Mouse (Mus musculus) embryonic facial prominence, embryonic 10.5 days (tissue): ENCODE measurements at regions not wholly inside any gene's neighbourhood (a gene's known extent, or its start where the extent isn't known, plus 50 kb on each side); places are given as distances from the start of the nearest gene placed in this dataset.

Source experiments
- DNase-seq: peaks from one replicate; pipeline ENCODE4 v3.0.0-alpha.2; 2017; ENCODE audit warnings: low spot score
- H3K27ac ChIP-seq: fragments of 300-500 bp; sonication (generic); replicated peaks from 2 replicates; pipeline ENCODE4 v1.5.1; 2016; ENCODE audit warnings: mild to moderate bottlenecking
- H3K27me3 ChIP-seq: fragments of 300-500 bp; sonication (generic); replicated peaks from 2 replicates; pipeline ENCODE4 v1.6.1; 2016; ENCODE audit warnings: low read depth, mild to moderate bottlenecking; ENCODE audit not compliant: poor library complexity, severe bottlenecking
- H3K36me3 ChIP-seq: fragments of 300-500 bp; sonication (generic); replicated peaks from 2 replicates; pipeline ENCODE4 v1.6.1; 2016; ENCODE audit warnings: mild to moderate bottlenecking, moderate library complexity
- H3K4me1 ChIP-seq: fragments of 300-500 bp; sonication (generic); 2 replicates; pipeline ENCODE4 v1.6.1; 2016
- H3K4me3 ChIP-seq: fragments of 300-500 bp; sonication (generic); 2 replicates; pipeline ENCODE4 v1.5.1; 2016; ENCODE audit warnings: mild to moderate bottlenecking, moderate library complexity
- H3K9me3 ChIP-seq: fragments of 300-500 bp; sonication (generic); 2 replicates; pipeline ENCODE4 v1.6.1; 2016; ENCODE audit warnings: mild to moderate bottlenecking
- WGBS: fragments of 180-500 bp; shearing (Covaris S2); methylation state at CpG from one replicate; pipeline ENCODE4 v1.1.7; 2016; 5-methylcytosine and 5-hydroxymethylcytosine counted together

DNA sequence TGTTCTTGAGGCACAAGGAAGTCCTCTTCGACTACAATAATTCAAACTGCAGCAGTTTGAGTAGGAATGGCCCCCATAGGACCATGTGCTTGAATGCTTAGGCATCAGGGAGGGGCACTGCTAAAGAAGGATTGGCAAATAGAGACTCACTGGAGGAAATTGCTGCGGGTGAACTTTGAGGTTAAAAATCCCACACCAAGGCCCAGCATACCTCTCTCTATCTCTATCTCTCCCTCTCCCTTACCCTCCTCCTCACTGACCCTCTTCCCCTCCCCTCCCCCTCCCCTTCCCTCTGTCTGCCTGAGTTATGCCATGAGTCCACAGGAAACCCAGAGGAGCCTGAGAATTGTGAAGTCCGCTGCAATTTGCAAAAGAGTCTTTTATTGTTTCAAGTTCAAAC, 180.8 kb upstream of the Ipo5 start:
- Histone ChIP-seq H3K27me3 (no peaks in the 10 kb centered on the region), H3K36me3 (no peaks in the 10 kb centered on the region), H3K27ac (no peak overlapping the region), H3K4me3 (no peak overlapping the region), H3K4me1 (peaks cover 22% of the 10 kb centered on the region), H3K9me3 (no peaks in the 10 kb centered on the region)
- WGBS, result 44% methylated on average over 3 of the region's 3 CpGs
- no peak for DNase-seq

DNA sequence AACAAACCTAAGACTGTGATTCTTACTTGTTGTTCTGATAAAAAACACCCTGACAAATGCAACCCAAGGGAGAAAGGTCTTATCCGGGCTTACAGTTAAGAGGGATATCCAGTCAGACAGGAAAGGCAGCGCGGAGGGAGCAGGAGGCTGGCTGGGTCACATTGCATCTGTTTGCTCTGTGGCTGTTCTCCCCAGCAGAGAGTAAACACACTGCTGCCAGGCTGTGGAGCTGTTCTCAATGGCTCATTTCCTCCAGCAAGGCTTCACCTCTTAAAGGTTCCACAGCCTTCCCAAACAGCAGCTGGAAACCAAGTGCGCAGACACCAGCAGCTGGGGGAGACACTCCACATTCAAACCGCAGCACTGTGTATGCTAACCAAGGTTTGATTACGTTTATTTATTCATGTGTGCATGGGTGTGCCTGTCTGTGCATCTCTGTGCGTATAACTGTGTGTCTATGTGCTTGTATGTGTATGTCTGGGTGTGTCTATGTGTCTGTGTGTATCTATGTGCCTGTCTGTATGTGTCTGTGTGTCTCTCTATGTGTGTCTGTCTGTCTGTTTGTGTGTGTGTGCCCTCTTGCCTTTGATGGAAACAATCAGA, 179.2 kb upstream of the Ipo5 start:
- H3K27me3 ChIP-seq, result no peaks in the 10 kb centered on the region
- WGBS, result 58% methylated on average over 7 of the region's 7 CpGs
- DNase-seq, result peak; percentile 15
- H3K4me1 ChIP-seq, result peaks cover 22% of the 10 kb centered on the region
- H3K36me3 ChIP-seq, result no peaks in the 10 kb centered on the region
- no peak overlapping the region for H3K4me3 ChIP-seq
- H3K27ac ChIP-seq, result 0 out of 2 replicates have a peak overlapping the region, but pooled peaks have one; percentile 35
- H3K9me3 ChIP-seq, result no peaks in the 10 kb centered on the region

DNA sequence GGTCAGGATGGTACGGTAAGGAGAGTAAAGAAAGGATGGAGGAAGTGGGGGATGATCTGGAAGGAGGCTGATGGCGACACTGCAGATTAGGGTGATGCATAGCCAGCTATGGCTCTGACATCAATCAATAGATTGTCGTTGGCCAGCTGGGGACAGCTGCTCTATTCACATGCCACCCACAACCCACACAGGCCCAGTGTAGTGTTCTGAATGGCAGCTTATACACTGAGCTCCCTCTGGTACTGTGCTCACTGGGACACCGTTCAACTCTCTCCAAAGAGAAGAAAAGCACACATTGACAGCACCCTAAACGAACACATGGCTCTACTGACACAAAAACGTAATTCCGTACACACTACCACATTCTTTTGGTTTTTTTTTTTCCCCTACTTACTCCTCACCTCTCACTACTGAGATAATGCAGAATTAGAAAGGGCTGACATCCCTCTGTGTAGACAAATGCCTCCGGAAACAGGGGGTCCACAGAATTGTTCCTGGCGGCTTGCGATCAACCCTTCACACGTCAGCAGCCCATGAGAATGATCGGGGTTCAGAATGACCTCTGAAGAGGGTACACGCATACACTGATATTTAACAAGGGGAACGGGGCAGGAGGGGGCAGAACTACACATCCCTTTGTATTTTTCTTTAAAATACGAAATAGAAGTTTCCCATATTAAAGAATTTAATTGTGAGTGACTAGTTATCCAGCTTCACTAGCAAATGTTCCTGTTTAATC, 178.5 kb upstream of the Ipo5 start:
- Histone ChIP-seq H3K27me3 (no peaks in the 10 kb centered on the region), H3K4me3 (no peak overlapping the region), H3K4me1 (peaks cover 22% of the 10 kb centered on the region), H3K36me3 (no peaks in the 10 kb centered on the region), H3K9me3 (no peaks in the 10 kb centered on the region), H3K27ac (no peak overlapping the region)
- 82% methylated on average over 15 of the region's 15 CpGs for WGBS
- DNase-seq, result no peak

DNA sequence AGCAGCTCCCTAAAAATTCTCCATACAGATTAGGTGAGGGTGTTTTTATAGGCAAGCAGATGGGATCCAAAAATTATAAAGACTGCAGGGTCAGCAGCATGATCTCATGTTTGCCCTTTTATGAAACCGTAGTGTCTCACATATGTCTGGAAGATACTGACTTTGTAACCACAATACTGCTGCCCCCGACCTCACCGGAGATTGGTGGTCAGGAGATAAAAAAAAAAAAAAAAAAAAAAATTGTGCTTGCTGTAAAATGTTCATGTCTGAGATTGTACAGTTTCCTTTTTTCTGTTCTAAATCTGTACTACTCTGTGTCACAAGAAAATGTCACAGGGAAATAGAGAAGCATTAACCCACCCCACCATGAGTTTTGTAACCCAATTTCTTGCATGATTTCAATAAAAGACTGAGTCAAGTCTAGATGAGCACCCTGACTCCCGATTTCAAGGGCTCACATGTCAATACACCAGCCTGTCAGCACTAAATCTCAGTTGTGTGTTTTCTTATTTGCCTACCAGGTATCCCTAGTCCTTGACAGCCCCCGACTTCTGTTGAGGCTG, 169.5 kb upstream of the Ipo5 start:
- DNase-seq, result no peak
- H3K27ac ChIP-seq, result no peak overlapping the region
- H3K36me3 ChIP-seq, result no peaks in the 10 kb centered on the region
- H3K9me3 ChIP-seq, result 0 out of 2 replicates have a peak, but pooled peaks cover 2% of the 10 kb centered on the region
- no peaks in the 10 kb centered on the region for H3K4me1 ChIP-seq
- WGBS, result 90% methylated on average over 5 of the region's 5 CpGs
- H3K4me3 ChIP-seq, result no peak overlapping the region
- H3K27me3 ChIP-seq, result no peaks in the 10 kb centered on the region

DNA sequence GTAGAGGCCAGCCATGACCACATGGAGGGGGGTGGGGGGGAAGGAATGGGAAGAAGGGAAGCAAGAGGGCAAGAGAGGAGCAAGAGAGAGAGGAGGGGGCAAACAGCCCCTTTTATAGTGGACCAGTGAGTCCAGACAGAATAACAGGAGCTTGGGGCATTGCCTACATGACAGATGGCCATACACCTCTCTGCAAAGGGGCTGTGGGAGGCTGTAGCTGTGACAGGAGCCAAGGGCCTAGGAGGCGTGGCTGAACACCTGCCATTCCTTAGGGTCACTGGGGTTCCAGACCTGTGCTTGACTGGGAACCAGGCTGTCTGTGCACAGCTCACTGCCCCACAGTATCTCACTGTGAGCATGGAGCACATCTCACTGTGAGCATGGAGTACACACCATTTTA, 157.0 kb upstream of the Ipo5 start:
- Histone ChIP-seq H3K27me3 (no peaks in the 10 kb centered on the region), H3K27ac (no peak overlapping the region), H3K9me3 (no peaks in the 10 kb centered on the region), H3K36me3 (no peaks in the 10 kb centered on the region), H3K4me1 (peaks cover 7% of the 10 kb centered on the region; the same call in 1 of the 2 replicates), H3K4me3 (no peak overlapping the region)
- no peak for DNase-seq
- 67% methylated on average over 1 of the region's 1 CpGs for WGBS

DNA sequence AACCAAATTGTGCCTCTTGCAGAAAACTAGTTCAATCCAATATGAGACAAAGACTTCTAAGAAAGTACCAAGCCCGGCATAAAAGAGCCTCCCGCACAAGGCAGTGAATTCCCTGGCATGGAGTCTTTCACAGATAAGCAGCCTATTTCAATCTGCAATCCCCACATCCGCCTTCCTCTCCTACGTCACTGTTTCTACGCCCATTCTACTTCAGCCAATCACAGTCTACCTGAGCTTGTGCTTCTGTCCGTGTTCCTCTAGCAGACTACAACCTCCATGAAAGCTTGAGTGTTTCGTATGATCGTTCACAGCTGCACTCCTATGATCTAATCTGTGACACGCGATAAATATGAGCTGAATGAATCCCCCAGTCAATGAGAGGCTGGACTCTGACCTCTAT, 155.6 kb upstream of the Ipo5 start:
- H3K4me1 ChIP-seq, result peaks cover 7% of the 10 kb centered on the region; the same call in 1 of the 2 replicates
- no peak overlapping the region for H3K4me3 ChIP-seq
- no peak overlapping the region for H3K27ac ChIP-seq
- no peaks in the 10 kb centered on the region for H3K36me3 ChIP-seq
- WGBS, result 84% methylated on average over 10 of the region's 10 CpGs
- H3K9me3 ChIP-seq, result no peaks in the 10 kb centered on the region
- H3K27me3 ChIP-seq, result no peaks in the 10 kb centered on the region
- no peak for DNase-seq

DNA sequence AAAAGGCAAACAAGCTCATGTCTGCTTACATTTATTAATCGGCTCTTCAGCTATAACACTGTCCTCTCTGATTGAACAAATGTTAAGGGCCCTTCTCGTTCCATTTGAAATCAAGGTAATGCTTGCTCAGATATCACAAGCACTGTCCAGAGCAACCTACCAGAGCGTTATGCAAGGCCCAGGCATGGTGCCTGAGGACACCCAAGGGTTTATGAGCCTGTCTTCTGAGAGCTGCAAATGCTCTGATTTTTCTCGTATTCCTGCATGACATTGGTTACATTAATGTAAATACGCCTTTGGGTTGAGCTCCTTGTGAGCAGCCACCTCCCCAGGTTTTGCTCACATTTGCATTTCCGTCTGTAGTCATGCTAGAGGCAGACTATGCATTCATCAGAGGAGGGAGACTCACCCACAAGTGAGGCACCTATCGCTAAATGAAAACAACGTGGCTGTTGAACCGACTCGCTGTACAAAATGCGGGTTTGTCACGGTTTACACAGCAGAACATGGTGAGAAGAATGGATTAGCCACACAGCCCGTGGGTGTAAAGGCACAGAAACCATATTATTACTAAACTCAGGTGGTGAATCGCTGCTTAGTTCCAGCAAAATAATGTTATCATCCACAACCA, 152.7 kb upstream of the Ipo5 start:
- DNase-seq, result no peak
- Histone ChIP-seq H3K27ac (no peak overlapping the region), H3K27me3 (no peaks in the 10 kb centered on the region)

DNA sequence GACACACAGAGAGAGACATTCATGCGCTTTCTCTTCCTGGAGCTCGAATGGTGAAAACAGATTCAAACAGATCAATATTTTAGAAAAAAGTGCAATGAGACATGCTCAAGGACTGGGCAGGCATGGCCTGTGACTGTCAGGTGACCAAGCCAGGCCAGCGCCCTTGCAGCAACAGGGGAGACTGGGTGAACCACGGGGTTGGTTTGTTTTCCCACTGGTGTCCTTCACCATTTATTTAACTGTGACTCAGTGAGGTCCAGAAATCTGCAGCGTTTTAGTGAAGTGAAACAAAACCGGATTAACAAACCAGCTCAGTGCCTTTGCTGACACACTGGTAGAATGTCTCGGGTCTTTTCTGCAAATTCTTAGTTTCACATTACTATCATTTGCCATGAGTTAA, 148.9 kb upstream of the Ipo5 start:
- no peak for DNase-seq
- no peaks in the 10 kb centered on the region for H3K9me3 ChIP-seq
- no peaks in the 10 kb centered on the region for H3K27me3 ChIP-seq
- 78% methylated on average over 7 of the region's 7 CpGs for WGBS
- no peak overlapping the region for H3K27ac ChIP-seq
- H3K4me1 ChIP-seq, result no peaks in the 10 kb centered on the region
- no peaks in the 10 kb centered on the region for H3K36me3 ChIP-seq
- H3K4me3 ChIP-seq, result no peak overlapping the region

More for the DNA sequence above, 152.7 kb upstream of the Ipo5 start:
- WGBS, result 80% methylated on average over 14 of the region's 14 CpGs
- Histone ChIP-seq H3K9me3 (no peaks in the 10 kb centered on the region), H3K36me3 (no peaks in the 10 kb centered on the region), H3K4me1 (peaks cover 7% of the 10 kb centered on the region; the same call in 1 of the 2 replicates), H3K4me3 (no peak overlapping the region)

DNA sequence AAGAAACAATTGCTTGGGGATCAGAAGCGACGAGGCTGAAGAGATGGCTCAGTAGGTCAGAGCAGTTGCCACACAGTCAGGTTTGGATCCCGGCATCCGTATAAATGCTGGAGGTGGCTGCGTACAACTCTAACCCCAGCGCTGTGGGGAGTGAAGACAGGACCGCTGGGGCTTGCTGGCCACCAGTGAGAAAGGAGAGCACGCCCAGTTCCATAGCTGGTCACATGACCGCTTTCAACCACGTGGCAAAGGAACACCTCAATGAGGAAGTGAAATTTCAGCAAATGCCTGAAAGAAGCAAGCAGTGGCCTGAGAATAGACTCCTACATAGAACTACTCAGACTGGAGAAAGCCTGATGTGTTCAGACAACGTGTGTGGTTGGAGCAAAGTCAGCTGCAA, 148.3 kb upstream of the Ipo5 start:
- no peak overlapping the region for H3K4me3 ChIP-seq
- H3K36me3 ChIP-seq, result no peaks in the 10 kb centered on the region
- no peaks in the 10 kb centered on the region for H3K9me3 ChIP-seq
- DNase-seq, result no peak
- H3K27me3 ChIP-seq, result no peaks in the 10 kb centered on the region
- H3K27ac ChIP-seq, result no peak overlapping the region
- WGBS, result 79% methylated on average over 11 of the region's 11 CpGs
- H3K4me1 ChIP-seq, result no peaks in the 10 kb centered on the region

DNA sequence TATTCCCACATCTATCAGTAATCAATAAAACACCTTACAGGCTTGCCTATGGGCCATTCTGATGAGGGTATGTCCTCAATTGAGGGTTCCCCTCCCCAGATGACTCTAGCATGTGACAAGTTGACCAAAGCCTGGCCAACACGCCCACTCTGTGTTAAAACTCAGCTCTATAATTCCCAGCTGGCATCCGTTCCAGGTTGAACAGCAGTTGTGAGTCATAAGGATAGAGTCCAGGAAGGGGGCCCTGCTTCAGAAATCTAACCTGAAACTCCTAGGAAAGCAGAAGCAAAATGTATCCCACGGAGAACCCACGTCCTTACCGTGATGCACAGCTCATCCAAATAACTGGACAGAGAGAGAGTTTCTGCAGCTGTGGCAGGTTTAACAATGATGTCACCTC, 147.2 kb upstream of the Ipo5 start:
- Histone ChIP-seq H3K27me3 (no peaks in the 10 kb centered on the region), H3K36me3 (no peaks in the 10 kb centered on the region), H3K27ac (no peak overlapping the region), H3K4me3 (no peak overlapping the region), H3K4me1 (no peaks in the 10 kb centered on the region), H3K9me3 (0 out of 2 replicates have a peak, but pooled peaks cover under 1% of the 10 kb centered on the region)
- DNase-seq, result no peak
- 90% methylated on average over 5 of the region's 5 CpGs for WGBS

DNA sequence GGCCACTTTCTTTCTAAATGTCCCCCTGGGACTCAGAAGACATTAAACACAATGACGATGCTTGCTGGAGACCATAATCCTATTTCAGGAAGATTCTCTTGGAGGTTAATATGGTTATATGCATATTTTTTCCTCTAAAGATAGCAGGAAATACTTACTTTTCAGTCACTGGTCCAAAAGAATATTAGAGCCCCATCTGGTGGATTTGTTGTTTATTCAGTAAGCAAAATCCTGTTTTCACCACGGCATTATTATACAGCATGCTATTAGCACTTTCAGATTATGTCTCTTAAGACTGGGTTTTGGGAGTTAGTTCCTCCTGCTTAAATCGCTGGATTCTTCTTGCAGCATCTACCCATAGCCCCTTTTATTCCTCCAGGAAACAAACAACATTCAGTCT, 146.6 kb upstream of the Ipo5 start:
- DNase-seq, result no peak
- 0 out of 2 replicates have a peak, but pooled peaks cover 2% of the 10 kb centered on the region for H3K9me3 ChIP-seq
- H3K4me3 ChIP-seq, result no peak overlapping the region
- H3K36me3 ChIP-seq, result no peaks in the 10 kb centered on the region
- 90% methylated on average over 3 of the region's 3 CpGs for WGBS
- no peak overlapping the region for H3K27ac ChIP-seq
- no peaks in the 10 kb centered on the region for H3K27me3 ChIP-seq
- no peaks in the 10 kb centered on the region for H3K4me1 ChIP-seq

DNA sequence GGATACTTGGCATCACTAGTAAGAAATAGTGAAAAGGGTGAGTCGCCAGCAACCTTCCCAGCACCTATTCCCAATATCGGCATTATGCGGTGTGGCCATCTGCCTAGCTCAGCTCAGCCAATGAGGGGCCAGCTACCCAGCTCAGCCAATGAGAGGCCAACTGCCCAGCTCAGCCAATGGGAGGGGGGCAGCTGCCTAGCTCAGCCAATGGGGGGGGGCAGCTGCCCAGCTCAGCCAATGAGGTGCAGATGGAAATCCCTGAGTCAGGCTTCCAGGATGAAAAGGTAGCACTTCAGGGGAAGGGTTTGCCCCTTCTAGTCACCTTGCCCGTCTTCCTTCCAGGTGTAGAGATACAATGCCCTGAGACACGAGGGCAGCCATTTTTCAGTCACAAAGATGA, 144.6 kb upstream of the Ipo5 start:
- Histone ChIP-seq H3K4me3 (no peak overlapping the region), H3K36me3 (no peaks in the 10 kb centered on the region), H3K27me3 (no peaks in the 10 kb centered on the region), H3K9me3 (0 out of 2 replicates have a peak, but pooled peaks cover 2% of the 10 kb centered on the region), H3K4me1 (no peaks in the 10 kb centered on the region), H3K27ac (no peak overlapping the region)
- no peak for DNase-seq
- WGBS, result 95% methylated on average over 5 of the region's 5 CpGs
